Mouse (Mus musculus) olfactory bulb, adult 2 months (tissue): Measurements from ENCODE around the gene Dab2.

ENCODE experiments used
- CTCF ChIP-seq: fragments of 200-500 bp; IDR thresholded peaks from 2 replicates; pipeline ENCODE4 v1.5.1; 2012; ENCODE audit warnings: low read depth, mild to moderate bottlenecking, low read length, moderate library complexity; ENCODE audit not compliant: insufficient read depth
- POLR2A ChIP-seq: fragments of 200-500 bp; IDR thresholded peaks from 2 replicates; pipeline ENCODE4 v1.6.1; 2012; ENCODE audit warnings: mild to moderate bottlenecking, low read depth, low read length, moderate library complexity; ENCODE audit not compliant: insufficient read depth

- no peak for TF ChIP-seq POLR2A
- no peak for TF ChIP-seq CTCF
Observed at GRCm38 (mm10) chr15:6410161-6410560, 110.6 kb downstream of the Dab2 start.
